Mouse (Mus musculus): ENCODE results near the gene Prmt9.

DNA sequence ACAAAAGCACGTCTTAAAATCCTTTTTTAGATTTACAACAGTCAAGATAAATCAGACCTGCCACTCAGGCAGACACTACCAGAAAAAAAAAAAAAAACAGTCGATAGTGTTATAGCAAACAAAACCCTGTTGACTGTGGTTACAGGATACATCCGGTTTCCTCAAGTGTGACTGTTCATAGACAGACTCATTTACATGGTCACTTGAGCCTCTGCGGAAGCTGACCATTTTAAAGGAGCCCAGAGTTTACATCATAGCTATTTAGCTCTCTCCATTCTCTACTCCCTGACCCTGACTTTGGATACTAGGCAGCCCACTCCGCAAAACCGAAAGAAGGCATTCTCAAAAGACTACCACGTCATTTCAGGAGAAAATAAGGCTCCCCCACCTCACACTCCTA, 42.7 kb upstream of the Prmt9 start:
- TF ChIP-seq CTCF (conservative IDR thresholded peaks at IDR 0.05; ENCODE audit: insufficient read depth, insufficient read length, low read depth, low read length) (no peak), POLR2A (IDR thresholded peaks at IDR 0.05; ENCODE audit: low read depth, low read length) (no peak)
